Mouse (Mus musculus): ENCODE measurements around the gene Ppp1r3e.

Ppp1r3e gene

GRCm38 (mm10) chr14:54883154-54884021 is 6.0 kb upstream of the Ppp1r3e start, which contains the start of the genes Bcl2l2 and Gm20521:
Bcl2l2 (plus strand) TSS chr14:54883377.
Gm20521 (plus strand) TSS chr14:54883441.
- peak; percentile 64 for DNase-seq (ENCODE audit: low read depth)

- peak; percentile 88 for DNase-seq (ENCODE audit: low read depth)
Measured at GRCm38 (mm10) chr14:54876539-54877047, 757 bp downstream of the Ppp1r3e start.

GRCm38 (mm10) chr14:54875844-54876538 is 1.4 kb downstream of the Ppp1r3e start:
- DNase-seq (ENCODE audit: low read depth), result no peak

GRCm38 (mm10) chr14:54874165-54874564 is 3.2 kb downstream of the Ppp1r3e start:
- DNase-seq (ENCODE audit: low read depth), result no peak

DNA sequence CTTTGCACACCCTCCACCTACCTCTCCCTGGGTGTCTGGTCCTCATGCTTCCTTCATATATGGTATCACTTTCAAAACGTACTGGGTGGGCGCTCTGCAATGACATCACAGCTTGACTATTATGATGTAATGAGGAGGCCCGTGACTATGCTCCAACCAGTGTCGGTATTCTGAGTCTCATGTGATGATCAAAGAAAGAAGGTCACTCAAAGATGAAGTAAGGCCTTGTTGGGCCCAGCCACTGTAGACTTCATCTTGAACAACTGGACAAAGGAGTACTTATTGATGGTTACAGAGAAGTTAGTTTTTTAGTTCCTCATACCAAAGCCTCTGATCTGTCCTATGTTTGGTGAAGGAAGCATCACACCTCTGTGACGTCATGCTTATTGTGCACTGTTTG is 6.5 kb downstream of the Ppp1r3e start, which contains the start of gene Homez:
TSS of gene Homez (minus strand) at position 101 of the 400 bp plus-strand sequence.
- no peak for DNase-seq (ENCODE audit: low read depth)

DNA sequence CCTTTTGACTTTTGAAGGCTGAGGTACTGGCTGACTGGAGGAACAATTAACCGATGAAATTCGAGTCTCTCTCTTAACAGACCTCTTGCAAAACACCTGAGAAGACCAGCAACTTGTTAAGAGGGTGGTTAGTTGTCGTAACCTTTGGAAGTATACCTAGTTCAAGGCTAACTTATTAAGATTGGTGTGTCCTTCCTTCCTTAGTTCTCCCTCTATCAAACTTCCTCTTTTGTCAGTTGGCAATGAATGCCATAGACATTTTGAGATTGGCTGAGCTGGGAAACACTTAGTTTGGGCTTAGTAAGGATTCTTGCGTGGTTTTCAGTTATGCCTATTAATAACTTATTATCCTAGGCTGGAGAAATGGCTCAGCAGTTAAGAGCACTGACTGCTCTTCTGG is 9.3 kb downstream of the Ppp1r3e start:
- no peak for DNase-seq (ENCODE audit: low read depth)

- DNase-seq (ENCODE audit: low read depth), result peak; percentile 75
Measured at GRCm38 (mm10) chr14:54866936-54867335, 10.4 kb downstream of the Ppp1r3e start.

GRCm38 (mm10) chr14:54866268-54866667 is 11.1 kb downstream of the Ppp1r3e start:
- no peak for DNase-seq (ENCODE audit: low read depth)

- DNase-seq (ENCODE audit: low read depth), result no peak
Measured at GRCm38 (mm10) chr14:54865626-54866025, 11.7 kb downstream of the Ppp1r3e start.

- DNase-seq (ENCODE audit: low read depth), result no peak
Measured at GRCm38 (mm10) chr14:54864313-54865036, 12.9 kb downstream of the Ppp1r3e start.

DNA sequence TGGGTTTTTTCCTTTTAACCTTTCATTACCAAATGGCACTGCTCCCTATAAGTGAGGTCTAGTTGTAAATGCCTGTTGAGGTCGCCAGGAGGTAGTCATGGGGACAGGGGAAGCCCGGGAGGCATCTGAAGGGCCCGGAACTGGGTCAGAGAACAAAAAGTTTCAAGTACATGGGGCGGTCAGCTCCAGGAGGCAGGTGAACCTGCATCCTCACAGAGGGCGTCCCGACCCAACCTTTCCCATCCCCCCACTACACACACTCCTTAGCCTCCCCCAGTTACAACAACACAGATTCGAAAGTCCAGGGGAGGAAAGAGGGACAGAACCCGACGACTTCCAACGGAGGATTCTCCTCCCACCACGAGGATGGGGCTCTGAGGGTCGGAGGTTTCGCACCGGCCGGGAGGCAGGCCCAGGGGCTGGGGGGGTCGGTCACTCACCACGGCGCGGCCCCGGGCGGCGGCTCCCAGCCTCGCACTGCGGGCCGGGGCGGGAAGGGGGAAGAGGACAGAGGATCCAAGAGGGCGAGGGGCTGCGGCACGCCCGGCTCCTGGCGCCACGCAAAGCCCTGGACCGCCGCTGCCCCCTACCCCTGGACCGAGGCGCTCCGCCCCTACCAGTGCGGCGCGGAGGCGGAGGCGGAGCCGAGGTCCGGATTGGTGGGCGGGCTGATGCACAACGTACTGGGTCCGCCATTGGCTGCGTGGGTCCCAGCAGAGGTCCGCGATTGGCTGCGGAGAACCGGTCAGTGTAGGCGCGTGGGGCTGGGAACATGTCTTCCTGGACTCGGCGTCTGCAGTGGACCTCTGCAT is 13.6 kb downstream of the Ppp1r3e start:
- DNase-seq (ENCODE audit: low read depth), result peak; percentile 90

DNA sequence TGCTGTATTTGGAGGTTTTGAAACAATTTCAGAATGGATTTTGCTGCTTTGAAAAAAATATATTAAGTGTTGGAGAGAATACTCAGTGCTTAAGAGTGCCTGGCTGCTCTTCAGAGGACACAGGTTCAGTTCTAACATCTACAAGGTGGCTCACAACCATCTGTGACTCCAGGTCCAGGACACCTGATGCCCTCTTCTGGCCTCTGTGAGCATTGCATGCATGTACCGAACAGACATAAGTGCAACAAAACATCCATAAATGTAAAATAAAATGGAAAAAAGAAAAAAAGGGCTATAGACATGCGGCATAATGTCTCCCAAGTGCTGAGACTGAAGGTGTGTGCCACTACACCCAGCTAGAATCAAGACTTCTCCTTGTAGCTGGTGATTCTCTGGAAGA is 16.8 kb downstream of the Ppp1r3e start:
- peak; percentile 75 for DNase-seq (ENCODE audit: low read depth)

DNA sequence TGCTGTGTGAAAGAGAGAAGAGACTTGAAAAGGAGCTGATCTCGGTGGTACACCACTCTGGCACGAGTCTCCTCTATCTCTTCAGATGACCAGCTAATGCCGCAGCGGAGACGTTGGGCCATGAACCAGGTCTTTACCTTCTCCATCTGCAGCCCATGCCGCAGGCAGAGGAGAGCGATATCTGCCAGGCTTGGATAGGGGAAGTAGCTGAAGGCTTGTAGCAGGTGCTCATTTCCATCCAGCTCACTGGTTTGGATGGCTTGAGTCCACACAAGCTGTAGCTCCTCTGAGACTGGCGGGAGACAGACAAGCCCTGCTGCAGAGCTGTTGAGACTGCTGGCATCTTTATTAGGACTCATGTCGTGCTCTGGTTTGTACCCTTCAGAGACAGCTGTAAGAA is 19.5 kb downstream of the Ppp1r3e start:
- no peak for DNase-seq (ENCODE audit: low read depth)

GRCm38 (mm10) chr14:54856703-54857102 is 20.6 kb downstream of the Ppp1r3e start:
- DNase-seq (ENCODE audit: low read depth), result no peak

DNA sequence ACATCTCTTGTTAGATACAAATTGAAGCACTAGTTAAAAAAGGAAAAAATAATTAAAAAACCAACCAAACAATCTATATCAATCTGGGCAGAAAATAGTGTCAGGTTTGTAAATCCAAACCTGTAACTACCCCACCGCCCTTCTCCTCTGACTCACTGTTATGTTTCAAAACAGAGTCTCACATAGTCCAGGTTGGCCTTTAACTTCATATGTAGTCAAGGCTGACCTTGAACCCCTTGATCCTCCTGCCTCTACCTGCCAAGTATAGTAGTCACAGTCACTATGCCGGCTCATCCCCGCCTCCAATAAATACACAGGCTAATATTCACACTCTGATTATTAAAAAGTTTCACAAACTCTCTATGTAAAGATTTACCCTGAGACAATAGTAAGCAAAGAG is 21.6 kb downstream of the Ppp1r3e start:
- DNase-seq (ENCODE audit: low read depth), result no peak

- peak; percentile 74 for DNase-seq (ENCODE audit: low read depth)
Measured at GRCm38 (mm10) chr14:54843461-54843860, 33.9 kb downstream of the Ppp1r3e start.

GRCm38 (mm10) chr14:54823716-54824115 is 53.6 kb downstream of the Ppp1r3e start:
- no peak for DNase-seq (ENCODE audit: low read depth)

All from induced T-regulatory cell, adult 2 months (primary cell).